Mouse (Mus musculus): ENCODE measurements around the gene Fam49a.
A peak's percentile ranks its signal among the peaks of the same experiment; 100 is the strongest.

Gene Fam49a

GRCm38 (mm10) chr12:12367423-12367822, 105.5 kb downstream of the Fam49a start:
- DNase-seq = no peak

- DNase-seq = peak; percentile 24
Measured at GRCm38 (mm10) chr12:12373111-12373862, 111.3 kb downstream of the Fam49a start.

- no peak for DNase-seq
Measured at GRCm38 (mm10) chr12:12379056-12379455, 117.1 kb downstream of the Fam49a start.

GRCm38 (mm10) chr12:12389271-12389670, 127.3 kb downstream of the Fam49a start:
- DNase-seq = no peak

GRCm38 (mm10) chr12:12396224-12396623, 134.3 kb downstream of the Fam49a start:
- DNase-seq = peak; percentile 76

- DNase-seq = peak; percentile 83
Measured at GRCm38 (mm10) chr12:12401051-12401465, 139.1 kb downstream of the Fam49a start.

GRCm38 (mm10) chr12:12401504-12401903, 139.6 kb downstream of the Fam49a start:
- peak; percentile 37 for DNase-seq

GRCm38 (mm10) chr12:12405491-12406110, 143.7 kb downstream of the Fam49a start:
- peak; percentile 15 for DNase-seq

GRCm38 (mm10) chr12:12409044-12409443, 147.1 kb downstream of the Fam49a start:
- no peak for DNase-seq

GRCm38 (mm10) chr12:12412674-12413073, 150.7 kb downstream of the Fam49a start:
- DNase-seq = peak; percentile 89

GRCm38 (mm10) chr12:12420423-12420822, 158.5 kb downstream of the Fam49a start:
- no peak for DNase-seq

- DNase-seq = peak; percentile 91
Measured at GRCm38 (mm10) chr12:12420841-12421579, 159.1 kb downstream of the Fam49a start.

- no peak for DNase-seq
Measured at GRCm38 (mm10) chr12:12421580-12421878, 159.6 kb downstream of the Fam49a start.

- no peak for DNase-seq
Measured at GRCm38 (mm10) chr12:12425188-12425587, 163.2 kb downstream of the Fam49a start.

GRCm38 (mm10) chr12:12427285-12427684, 165.3 kb downstream of the Fam49a start:
- no peak for DNase-seq

- DNase-seq = no peak
Measured at GRCm38 (mm10) chr12:12428886-12429285, 166.9 kb downstream of the Fam49a start.
